Mouse (Mus musculus) lung, postnatal 4 days (tissue): ENCODE results near the gene Fam166b.

Source experiments
- DNase-seq, 2 experiments: peaks; one replicate each; pipeline ENCODE4 v3.0.0; 2021

The Fam166b gene

DNA sequence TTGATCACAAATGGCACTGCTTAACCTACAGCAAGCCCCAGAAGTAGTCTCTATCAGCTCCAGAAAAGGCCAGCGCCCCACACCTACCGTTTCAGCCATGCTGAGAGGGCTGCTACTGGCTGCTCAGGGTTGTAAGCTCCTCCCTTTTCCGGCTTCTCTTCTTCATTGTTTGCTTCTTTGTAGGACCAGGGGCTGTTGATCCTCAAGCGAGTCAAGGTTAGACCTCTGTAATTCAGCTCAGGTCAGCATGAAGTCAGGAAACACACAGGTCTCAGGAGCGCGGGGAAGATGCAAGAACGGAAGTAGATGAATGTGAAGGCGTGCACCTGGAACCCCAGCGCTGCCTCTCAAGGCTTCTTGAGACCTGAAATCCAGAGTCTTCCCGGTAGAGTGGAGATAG lies 24.2 kb downstream of the Fam166b start:
- no peak for DNase-seq

GRCm38 (mm10) chr4:43402212-43402611 lies 26.7 kb downstream of the Fam166b start:
- no peak for DNase-seq

DNA sequence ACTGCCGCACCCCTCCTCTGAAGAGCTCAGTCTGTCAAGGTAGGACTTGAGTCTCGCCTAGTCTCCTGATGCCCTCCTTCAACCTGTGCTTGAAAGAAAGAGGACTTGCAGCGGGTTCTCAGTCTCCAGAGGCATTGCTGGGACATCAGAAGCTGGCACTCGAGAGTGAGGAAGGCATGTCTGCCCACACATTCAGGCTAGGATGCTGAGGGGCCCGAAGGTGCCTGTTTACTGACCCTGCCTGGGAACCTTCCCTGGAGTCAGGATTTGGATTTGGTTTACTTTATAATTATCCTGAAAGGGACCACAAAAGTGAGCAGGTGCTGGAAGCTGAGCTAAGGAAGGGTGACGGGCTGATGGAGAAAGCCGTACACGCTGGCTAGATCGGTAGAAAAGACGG lies 27.4 kb downstream of the Fam166b start:
- DNase-seq = no peak

DNA sequence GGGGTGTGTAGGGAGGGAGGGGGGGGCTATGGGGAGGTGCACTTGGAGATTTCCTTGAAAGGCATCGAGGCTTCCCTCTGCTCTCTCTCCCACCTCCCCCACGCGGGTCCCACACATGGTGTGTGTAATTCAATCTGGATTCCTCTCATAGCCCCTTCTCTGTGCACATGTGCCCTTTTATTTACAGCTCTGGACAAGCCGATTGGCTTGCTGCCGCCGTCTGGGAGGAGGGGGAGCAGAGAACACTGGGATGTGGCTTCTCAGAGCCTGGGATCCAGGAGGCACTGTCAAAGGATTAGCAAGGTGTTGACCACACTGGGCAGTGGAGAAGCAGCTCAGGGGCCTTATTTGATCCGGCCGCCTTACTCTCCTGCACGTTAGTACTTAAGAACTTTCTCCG lies 28.0 kb downstream of the Fam166b start:
- peak in 1 of 2 experiments; percentile 60 for DNase-seq

DNA sequence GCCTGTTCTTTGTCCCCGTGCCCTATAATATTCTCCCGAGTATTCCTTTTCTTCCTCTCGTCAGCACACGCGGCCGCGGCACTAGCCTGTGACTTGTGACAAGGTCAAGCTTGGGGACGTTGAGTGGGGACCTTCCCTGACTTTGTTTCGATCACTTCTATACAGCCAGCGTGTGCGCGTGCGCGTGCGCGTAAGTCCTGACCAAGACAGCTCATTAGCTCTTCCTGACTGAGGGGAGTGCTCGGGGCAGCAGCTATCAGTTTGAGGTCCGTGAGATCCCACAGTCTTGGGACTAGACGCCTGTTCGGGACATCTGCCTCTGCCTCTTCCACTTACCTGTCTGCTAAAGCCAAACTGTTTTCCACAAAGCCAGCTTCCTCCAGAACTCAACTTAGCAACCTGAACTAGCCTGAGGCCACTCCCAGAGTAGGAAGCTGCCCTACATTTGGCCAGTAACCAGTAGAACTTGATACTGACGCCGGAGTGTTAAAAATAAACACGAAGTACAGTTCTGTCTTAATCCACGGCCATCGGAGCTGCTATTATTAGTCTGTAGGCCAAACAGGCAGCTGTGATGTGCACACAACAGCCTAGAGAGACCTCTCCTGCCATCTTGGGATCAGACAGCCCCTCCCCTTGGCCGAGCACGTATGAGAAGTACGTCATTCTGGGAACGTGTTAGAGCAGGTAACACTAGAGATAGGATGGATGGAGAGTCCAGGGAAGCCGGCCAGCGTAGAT lies 29.4 kb downstream of the Fam166b start:
- DNase-seq = peak; percentile 56 to 65

- peak; percentile 80 to 88 for DNase-seq
These were observed 30.1 kb downstream of the Fam166b start for GRCm38 (mm10) chr4:43398829-43399331.

DNA sequence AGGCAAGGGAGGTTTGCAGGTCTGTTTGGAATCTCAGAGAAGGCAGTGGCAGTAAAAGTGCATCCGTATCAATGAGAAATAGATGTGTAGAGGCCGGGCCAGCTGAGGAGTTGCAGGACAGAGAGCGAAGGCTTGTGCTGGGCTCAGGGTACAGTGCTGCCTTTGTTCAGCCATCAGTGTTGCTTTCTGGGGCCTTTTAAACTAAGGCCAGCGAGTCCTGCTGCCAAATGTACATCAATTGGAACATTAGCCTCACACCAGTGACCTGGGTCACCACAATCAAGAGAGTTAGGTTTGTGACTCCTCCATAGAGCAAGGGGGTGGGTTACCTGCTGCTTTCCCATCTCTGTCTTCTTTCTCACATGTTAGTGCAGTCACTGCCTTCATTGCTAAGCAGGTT lies 30.9 kb downstream of the Fam166b start:
- DNase-seq = no peak

GRCm38 (mm10) chr4:43396381-43396780 lies 32.6 kb downstream of the Fam166b start:
- no peak for DNase-seq

DNA sequence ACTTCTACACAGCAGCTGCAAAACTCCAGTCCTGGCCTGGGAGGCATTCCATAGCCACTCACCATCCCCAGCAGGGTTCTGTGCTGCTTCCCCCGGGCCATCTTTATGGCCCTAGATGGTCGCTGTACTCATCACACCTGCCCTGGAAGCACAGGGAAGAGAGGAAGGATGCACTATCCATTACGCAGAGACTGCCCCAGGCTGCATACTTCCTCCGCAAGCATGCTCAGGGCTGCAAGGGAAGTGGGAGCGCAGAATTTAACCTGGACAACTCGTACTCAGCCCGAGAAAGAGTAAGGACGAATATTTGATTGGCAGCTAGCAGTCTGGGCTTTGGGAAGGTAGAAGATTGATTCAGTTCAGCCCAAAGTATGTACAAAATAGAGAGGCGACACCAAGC lies 33.1 kb downstream of the Fam166b start:
- no peak for DNase-seq

DNA sequence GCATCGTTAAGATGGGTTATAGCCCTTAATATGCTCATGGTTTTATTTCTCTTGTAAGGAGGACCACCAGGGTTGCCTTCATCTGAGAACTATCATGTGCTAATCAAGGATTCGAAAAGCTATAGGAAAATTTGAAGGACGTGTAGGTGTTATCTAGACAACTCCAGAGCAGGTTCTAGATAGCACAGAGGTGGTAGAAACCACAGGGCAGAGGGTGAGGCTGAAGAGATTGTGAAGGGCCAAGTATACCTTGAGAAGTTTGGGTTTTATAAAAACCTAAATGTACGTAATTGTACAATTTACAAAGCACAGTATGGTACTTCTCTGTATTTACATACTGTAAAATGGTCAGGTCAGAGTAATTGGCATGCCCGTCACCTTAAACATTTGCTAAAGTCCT lies 33.8 kb downstream of the Fam166b start:
- DNase-seq = no peak

DNA sequence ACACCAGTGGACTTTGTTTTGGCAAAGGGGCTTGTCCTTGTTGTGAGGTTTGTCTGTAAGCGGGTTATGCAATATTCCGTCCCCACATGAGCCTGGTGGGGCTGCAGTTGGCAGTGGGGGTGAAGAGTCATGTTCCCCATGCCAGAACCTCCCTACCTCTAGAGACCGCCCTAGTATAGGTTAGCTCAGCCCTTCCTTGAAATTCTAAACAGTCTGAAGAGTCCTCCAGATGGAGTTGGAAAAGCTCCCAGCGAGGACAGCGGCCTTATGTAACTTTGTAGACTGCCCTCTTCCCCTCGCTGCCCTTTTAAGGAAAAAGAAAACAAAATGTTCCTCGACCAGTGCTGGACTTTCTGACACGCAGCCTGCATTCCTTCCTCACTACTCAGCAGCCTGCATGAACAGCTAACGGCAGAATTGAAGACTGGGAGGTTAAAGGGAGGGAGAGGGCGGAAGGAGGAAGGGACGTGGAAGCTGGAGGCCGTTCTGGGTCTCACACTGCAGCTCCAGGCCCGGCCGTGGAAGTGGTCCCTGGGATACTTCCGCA lies 34.5 kb downstream of the Fam166b start:
- peak; percentile 80 to 89 for DNase-seq

DNA sequence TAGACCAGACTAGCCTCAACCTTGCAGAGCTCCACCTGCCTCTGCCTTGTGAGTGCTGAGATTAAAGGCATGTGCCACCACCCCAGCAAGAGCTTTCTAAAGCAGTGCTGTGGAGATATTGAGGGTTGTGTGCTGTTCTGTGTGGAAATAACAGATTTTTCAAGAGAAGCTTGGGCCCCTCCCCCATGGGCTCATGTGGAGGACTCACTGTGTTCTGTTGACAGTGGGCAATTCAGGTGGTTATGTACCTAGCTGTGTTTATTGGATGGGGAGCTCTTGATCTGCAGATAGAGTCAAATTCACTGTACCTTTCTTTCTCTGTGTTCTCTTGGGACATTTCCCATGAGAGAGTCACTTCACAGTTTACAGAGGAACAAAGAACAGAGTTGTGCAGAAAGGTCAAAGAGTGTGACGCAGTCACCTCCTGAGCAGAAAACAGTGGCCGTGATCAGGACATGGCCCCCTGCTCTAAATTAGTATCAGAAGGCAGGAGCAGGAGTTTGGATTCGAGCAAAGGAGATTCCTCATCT lies 37.3 kb downstream of the Fam166b start:
- no peak for DNase-seq

DNA sequence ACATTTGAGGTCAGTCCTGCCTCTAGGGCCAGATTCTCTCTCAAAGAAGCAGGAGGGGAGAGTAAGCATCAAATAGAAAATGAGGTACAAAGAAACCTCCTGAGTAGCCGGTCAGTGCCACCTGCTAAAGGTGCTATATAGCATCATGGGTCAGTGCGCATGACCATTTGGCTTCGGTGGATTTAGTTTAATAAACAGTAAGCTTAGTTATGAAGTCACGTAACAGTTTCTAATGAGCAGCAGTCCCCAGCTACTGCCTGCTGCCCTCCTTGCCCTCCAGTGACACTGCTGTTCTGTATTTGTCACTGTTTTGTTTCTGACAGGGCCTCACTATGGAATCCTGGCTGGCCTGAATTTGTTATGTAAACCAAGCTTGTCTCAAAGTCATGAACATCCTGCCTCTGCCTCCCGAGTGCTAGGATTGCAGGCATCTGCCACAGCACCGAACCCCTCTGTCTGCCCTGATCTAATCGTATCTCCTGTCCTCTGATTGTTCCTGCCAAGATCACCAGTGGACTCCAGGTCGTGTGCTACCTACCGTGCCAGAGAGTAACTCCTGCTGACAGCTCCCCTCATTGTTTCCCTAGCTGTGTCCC lies 39.0 kb downstream of the Fam166b start:
- DNase-seq = no peak

DNA sequence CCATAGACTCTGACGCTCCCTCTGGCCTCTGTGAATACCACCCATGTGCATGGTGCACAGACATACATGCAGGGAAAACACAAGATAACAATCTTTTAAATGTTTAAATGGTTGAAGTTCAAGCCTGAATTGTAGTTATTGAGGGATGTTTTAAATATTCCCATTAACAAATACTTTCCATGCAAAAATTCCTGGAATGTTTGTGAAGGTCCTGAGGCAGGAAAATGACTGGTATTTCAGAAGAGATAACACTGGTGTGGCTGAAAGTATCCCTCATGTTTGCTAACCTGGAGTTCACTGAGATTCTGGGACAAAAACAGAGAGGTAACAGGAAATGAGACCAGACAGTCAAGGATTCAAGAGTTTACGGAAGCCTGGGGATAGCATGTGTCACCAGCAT lies 39.5 kb downstream of the Fam166b start:
- DNase-seq = no peak

DNA sequence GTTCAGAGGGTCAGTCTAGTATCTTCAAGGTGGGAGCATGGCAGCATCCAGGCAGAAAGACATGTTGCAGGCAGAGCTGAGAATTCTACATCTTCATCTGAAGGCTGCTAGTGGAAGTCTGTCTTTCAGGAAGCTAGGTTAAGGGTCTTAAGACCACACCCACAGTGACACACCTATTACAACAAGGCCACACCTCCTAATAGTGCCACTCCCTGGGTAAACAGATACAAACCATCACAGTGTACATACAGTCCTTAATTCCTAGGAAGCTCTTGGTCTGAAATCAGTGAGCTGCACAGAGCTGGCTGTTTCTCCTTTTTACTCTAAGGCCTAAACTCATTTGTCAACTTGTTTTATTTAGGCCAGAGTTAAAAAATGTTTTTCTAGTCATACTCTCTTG lies 42.0 kb downstream of the Fam166b start:
- no peak for DNase-seq

DNA sequence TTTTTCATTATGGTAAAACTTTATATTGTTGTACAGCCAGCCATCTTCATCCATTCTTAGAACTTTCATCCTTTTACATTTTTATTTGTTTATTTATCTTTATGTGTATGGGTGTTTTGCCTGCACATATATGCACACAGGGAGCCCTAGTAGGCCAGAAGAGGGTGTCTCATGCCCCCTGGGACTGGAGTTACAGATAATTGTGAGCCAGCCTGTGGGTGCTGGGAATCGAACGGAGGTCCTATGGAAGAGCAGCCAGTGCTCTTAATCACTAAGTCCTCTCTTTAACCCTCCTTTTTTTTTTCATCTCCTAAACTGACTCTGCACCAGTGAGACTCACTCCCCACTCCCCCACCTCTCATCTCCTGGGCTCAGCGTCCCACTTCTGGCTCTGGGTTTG lies 44.4 kb downstream of the Fam166b start:
- DNase-seq = no peak

DNA sequence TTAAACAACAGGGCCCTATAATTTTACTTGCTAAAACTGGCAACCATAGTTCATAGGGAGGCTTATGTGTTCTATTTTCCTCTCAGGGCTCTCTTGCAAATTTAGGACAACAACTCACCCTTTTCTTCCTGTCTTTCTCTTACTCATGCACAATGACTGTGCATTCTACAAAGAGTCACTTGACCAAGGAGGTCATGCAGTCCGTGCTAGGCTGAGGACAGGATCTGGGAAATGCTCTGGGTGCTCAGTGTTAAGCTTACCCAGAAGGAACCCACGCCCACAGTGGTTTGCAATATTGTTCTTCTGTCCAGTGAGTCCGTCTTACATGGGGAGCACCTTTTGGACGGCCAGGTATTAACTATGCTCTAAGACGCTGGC lies 44.9 kb downstream of the Fam166b start:
- no peak for DNase-seq

- peak in 1 of 2 experiments; percentile 19 for DNase-seq
These were observed 45.5 kb downstream of the Fam166b start for GRCm38 (mm10) chr4:43383246-43384082.

DNA sequence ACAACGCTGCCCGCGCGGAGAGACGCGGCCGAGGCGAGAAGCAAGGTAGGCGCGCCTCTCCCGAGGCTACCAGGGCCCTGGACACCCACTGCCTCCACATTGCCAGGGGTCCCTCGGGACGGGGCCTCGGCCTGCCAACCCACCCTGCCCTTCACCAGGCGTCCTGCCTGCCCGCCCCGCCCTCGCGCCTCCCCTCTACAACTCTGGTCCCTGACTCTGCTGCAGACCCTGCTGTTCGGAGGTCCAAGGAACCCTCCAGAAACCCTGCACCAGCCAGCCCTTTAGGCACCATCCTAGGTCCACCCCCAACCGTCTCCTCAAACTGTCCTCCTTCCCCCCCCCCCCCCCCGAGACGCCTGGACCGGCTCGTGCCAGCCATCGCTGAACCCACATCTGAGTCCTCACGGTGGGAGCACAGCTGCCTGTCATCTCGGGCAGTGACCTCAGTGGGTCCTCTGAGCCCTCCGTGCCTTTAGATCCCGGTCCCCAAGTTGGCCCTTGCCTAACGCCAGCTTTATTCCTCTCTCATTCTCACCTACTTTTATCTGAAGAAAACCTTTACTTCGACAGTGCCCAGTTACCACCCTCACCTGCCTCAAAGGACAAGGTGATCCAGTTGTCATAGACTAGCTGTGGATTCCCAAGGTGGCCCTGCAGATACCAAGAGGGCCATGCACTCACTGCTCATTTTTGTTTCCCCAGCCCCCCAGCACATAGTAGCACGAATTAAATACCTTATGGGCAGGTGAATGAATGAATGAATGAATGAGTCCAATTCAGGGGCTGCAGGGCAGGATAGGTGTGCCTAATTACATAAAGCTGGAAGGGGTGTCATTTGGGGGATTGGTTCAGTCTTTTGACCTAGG lies 46.5 kb downstream of the Fam166b start:
- no peak for DNase-seq

- DNase-seq = peak; percentile 94 to 96
These were observed 47.4 kb downstream of the Fam166b start, which contains the start of gene Rusc2 for GRCm38 (mm10) chr4:43381408-43382154. Rusc2 (plus strand) TSS chr4:43381979.

GRCm38 (mm10) chr4:43380951-43381350 lies 48.0 kb downstream of the Fam166b start:
- no peak for DNase-seq
